9 mouse cellular contexts compared by ENCODE assay signal in the genomic region with DNA sequence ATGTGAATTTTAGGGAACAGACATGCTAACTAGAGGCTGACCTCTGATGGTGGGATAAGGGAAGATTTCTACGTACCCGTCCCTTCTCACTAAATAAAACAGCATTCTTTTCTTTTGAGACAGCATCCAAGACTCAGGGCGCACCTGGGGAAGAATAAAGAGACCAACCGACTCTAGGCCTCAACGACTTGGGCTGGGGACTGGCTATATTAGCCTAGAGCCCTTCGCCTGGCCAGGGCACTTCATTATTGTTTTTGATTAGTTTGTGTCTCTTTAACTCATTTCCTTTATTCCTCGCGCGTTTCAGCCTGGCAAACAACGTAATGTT. TPM values are rescaled to one million over a fixed set of nuclear protein-coding genes. Genes with fewer than 3 reads are reported as not detected.
DNase-seq lines count a peak whose midpoint lies in the region; ATAC-seq and TF ChIP-seq lines count a peak whose summit lies in the region.
"Had no signal": no experiment of that assay in that cellular context is flagged by ENCODE, and none has a peak within 500 bp of the region (broad histone marks: within the 10 kb centered on the region; RNA-seq: fewer than 3 reads in every experiment).

No protein-coding gene starts in this region.

- peak overlapping the region; percentile 83 for H3K4me2 ChIP-seq in heart, embryonic 15.5 days
- H3K4me2 ChIP-seq in hindbrain, embryonic 11.5 days (replicated peaks; ENCODE audit: low read depth, low read length) = peak overlapping the region; percentile 83

- no peak for ATAC-seq in heart, embryonic 15.5 days (replicated peaks; ENCODE audit: insufficient number of reproducible peaks, insufficient read depth, low FRiP score, low read depth)
- peak; percentile 61; the same call in 1 of the 2 replicates for ATAC-seq in hindbrain, embryonic 11.5 days (ENCODE audit: low FRiP score)

- H3K4me3 ChIP-seq in heart, embryonic 15.5 days = peak overlapping the region; percentile 95
- peak overlapping the region; percentile 72 for H3K4me3 ChIP-seq in bone marrow macrophage, adult 2 months (ENCODE audit: insufficient read depth, low read length)
- H3K4me3 ChIP-seq in hindbrain, embryonic 11.5 days (ENCODE audit: low read depth, low read length) = peak overlapping the region; percentile 81
- H3K4me3 ChIP-seq in midbrain, embryonic 10.5 days = peak overlapping the region; percentile 98

- H3K9ac ChIP-seq in heart, embryonic 15.5 days = peak overlapping the region; percentile 98
- peak overlapping the region; percentile 92 for H3K9ac ChIP-seq in hindbrain, embryonic 11.5 days (ENCODE audit: low read depth, low read length)

- no peaks in the 10 kb centered on the region for H3K36me3 ChIP-seq in heart, embryonic 15.5 days
- no peaks in the 10 kb centered on the region for H3K36me3 ChIP-seq in hindbrain, embryonic 11.5 days (ENCODE audit: control insufficient read depth, insufficient read depth, low read length)
- H3K36me3 ChIP-seq in midbrain, embryonic 10.5 days = no peaks in the 10 kb centered on the region

- no peaks in the 10 kb centered on the region for H3K9me3 ChIP-seq in heart, embryonic 15.5 days (replicated peaks)
- H3K9me3 ChIP-seq in hindbrain, embryonic 11.5 days (ENCODE audit: control insufficient read depth, low read length) = no peaks in the 10 kb centered on the region
- H3K9me3 ChIP-seq in midbrain, embryonic 10.5 days (replicated peaks) = no peaks in the 10 kb centered on the region

- peaks cover 26% of the 10 kb centered on the region for H3K4me1 ChIP-seq in heart, embryonic 15.5 days (replicated peaks)
- peaks cover 9% of the 10 kb centered on the region for H3K4me1 ChIP-seq in bone marrow macrophage, adult 2 months (ENCODE audit: control insufficient read depth, insufficient read depth, low read length)
- H3K4me1 ChIP-seq in hindbrain, embryonic 11.5 days (replicated peaks; ENCODE audit: control insufficient read depth, insufficient read depth, low read length) = 0 out of 2 replicates have a peak, but pooled peaks cover 2% of the 10 kb centered on the region
- peaks cover 38% of the 10 kb centered on the region for H3K4me1 ChIP-seq in midbrain, embryonic 10.5 days

- H3K27me3 ChIP-seq in heart, embryonic 15.5 days = no peaks in the 10 kb centered on the region
- H3K27me3 ChIP-seq in hindbrain, embryonic 11.5 days (ENCODE audit: control insufficient read depth, insufficient read depth, low read length) = no peaks in the 10 kb centered on the region
- H3K27me3 ChIP-seq in midbrain, embryonic 10.5 days (ENCODE audit: low read depth, poor library complexity, severe bottlenecking) = no peaks in the 10 kb centered on the region
- H3K27me3 ChIP-seq: Patski had no signal

- TF ChIP-seq POLR2A in bone marrow macrophage, adult 2 months (IDR thresholded peaks at IDR 0.05; ENCODE audit: borderline replicate concordance, low read depth, low read length) = no peak

- H3K27ac ChIP-seq in heart, embryonic 15.5 days = 0 out of 2 replicates have a peak overlapping the region, but pooled peaks have one; percentile 88
- H3K27ac ChIP-seq in bone marrow macrophage, adult 2 months (ENCODE audit: insufficient read depth, low read depth, low read length) = no peak overlapping the region
- no peak overlapping the region for H3K27ac ChIP-seq in hindbrain, embryonic 11.5 days (ENCODE audit: low read depth, low read length)
- peak overlapping the region; percentile 95 for H3K27ac ChIP-seq in midbrain, embryonic 10.5 days (replicated peaks)

- no peak for DNase-seq in heart, adult 11 months
- no peak for DNase-seq in hindbrain, embryonic 11.5 days (ENCODE audit: low spot score)
- no peak for DNase-seq in midbrain, embryonic 10.5 days (ENCODE audit: low spot score)
- DNase-seq in frontal cortex, postnatal 36 days (ENCODE audit: low spot score in 2 of 2) = no peak
- no peak for DNase-seq in spleen, postnatal 14 days (ENCODE audit: low spot score in 2 of 2)
- no peak for DNase-seq in MN1 (ENCODE audit: low spot score)

- no peak for TF ChIP-seq CTCF in bone marrow macrophage, adult 2 months (IDR thresholded peaks at IDR 0.05; ENCODE audit: low read depth, low read length)

- 15% methylated on average over 10 of the region's 10 CpGs for WGBS in heart, embryonic 15.5 days
- WGBS in hindbrain, embryonic 11.5 days = 19% methylated on average over 10 of the region's 10 CpGs
- WGBS in midbrain, embryonic 10.5 days = 22% methylated on average over 10 of the region's 10 CpGs

RNA-seq across cellular contexts. Expression of gene Ryk, which starts 0.3 kb away (rescaled TPM):
- 18.7 and 20.3 TPM in 2 replicates for polyA plus RNA-seq in heart, embryonic 15.5 days (2015; fragmentation: Nextera tagmentation; extraction: Ambion mirVana)
- 1.2 and 2.2 TPM in 2 replicates for polyA plus RNA-seq in bone marrow macrophage, adult 2 months (2012; ENCODE audit: insufficient read depth, insufficient read length, missing spikeins)
- polyA plus RNA-seq in hindbrain, embryonic 11.5 days (2014; fragmentation: Nextera tagmentation; extraction: Ambion mirVana) = 25.3 and 26.5 TPM in 2 replicates
- polyA plus RNA-seq in midbrain, embryonic 10.5 days (2016; fragmentation: Nextera tagmentation; extraction: Ambion mirVana) = 12.9 and 13.7 TPM in 2 replicates

Comparison
In these comparisons a context has a peak if more than half of its experiments do, and no peak if none do; other contexts are left out.
1. H3K27ac ChIP-seq: peak in heart, embryonic 15.5 days (single experiment) and midbrain, embryonic 10.5 days (single experiment); none in bone marrow macrophage, adult 2 months (single experiment) and hindbrain, embryonic 11.5 days (single experiment).
2. Peak in every context shown above with its lines, with median percentiles within 50 percentile points of each other: H3K4me3 ChIP-seq.